Comparison of ENCODE assay signal across 8 mouse cellular contexts in the genomic region with DNA sequence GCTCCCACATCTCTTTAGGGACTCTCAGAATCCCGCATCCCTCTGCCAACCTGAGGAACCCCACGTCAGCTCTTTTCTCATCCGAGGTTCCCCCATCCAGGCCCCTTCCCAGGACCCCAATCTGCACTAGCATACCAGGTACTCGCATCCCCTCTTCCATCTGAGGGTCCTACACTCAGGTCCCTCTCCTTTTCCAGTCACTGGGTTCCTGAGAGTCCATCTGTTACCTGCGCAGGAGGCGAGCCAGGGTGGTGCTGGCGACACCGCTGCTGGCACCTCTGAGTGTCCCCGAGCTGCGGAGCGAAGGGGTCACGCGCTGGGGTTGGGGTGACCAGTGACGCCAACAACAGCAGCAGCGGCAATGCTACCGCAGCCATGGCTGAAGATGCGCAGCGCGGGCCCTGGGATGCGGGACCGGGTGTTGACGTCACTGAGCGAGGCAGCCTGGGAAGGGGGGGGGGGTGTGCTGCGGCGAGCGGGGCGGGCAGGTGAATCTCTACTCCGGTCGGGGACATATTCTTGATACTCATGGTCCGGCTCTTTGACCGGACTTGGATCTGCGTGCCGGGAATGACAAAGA. TPM values are rescaled to one million over a fixed set of nuclear protein-coding genes. Genes with fewer than 3 reads are reported as not detected.
DNase-seq lines count a peak whose midpoint lies in the region; ATAC-seq and TF ChIP-seq lines count a peak whose summit lies in the region.

A gene (minus strand): TSS at position 418 of the 580 bp plus-strand sequence.

- peak within 1 kb of the TSS; percentile 31 for H3K4me3 ChIP-seq in kidney, embryonic 14.5 days (ENCODE audit: low read length)
- peak within 1 kb of the TSS; percentile 69 for H3K4me3 ChIP-seq in forebrain, embryonic 16.5 days (replicated peaks; ENCODE audit: low read length)
- peak within 1 kb of the TSS; percentile 89 for H3K4me3 ChIP-seq in olfactory bulb, adult 2 months (ENCODE audit: insufficient read depth, low read depth, low read length)

- no peaks in the 10 kb centered on the region for H3K9me3 ChIP-seq in kidney, embryonic 14.5 days (ENCODE audit: control insufficient read depth, low read length)
- no peaks in the 10 kb centered on the region for H3K9me3 ChIP-seq in forebrain, embryonic 16.5 days (ENCODE audit: control insufficient read depth, low read length)

- ATAC-seq in kidney, embryonic 14.5 days (ENCODE audit: low FRiP score, low TSS enrichment), result no peak
- ATAC-seq in forebrain, embryonic 16.5 days, result peak; percentile 70
- no peak for ATAC-seq in megakaryocyte progenitor cell, adult 5-6 weeks (replicated peaks; ENCODE audit: poor library complexity)

- intact Hi-C loops in left cerebral cortex, postnatal 4 days (cut with DNase I), result no loop called here

- H3K27ac ChIP-seq in kidney, embryonic 14.5 days (ENCODE audit: low read depth, low read length), result peak within 1 kb of the TSS; percentile 59; the same call in 1 of the 2 replicates
- no peak within 1 kb of the TSS for H3K27ac ChIP-seq in forebrain, embryonic 16.5 days (ENCODE audit: low read length)
- H3K27ac ChIP-seq in olfactory bulb, adult 2 months (ENCODE audit: insufficient read depth, low read depth, low read length), result peak within 1 kb of the TSS; percentile 54

- peak within 1 kb of the TSS; percentile 8; the same call in 1 of the 2 replicates for H3K9ac ChIP-seq in kidney, embryonic 14.5 days (ENCODE audit: low read depth, low read length)
- peak within 1 kb of the TSS; percentile 88 for H3K9ac ChIP-seq in forebrain, embryonic 16.5 days (replicated peaks; ENCODE audit: low read depth, low read length)

- TF ChIP-seq CTCF in olfactory bulb, adult 2 months (IDR thresholded peaks at IDR 0.05; ENCODE audit: insufficient read depth, low read depth, low read length), result no peak

- WGBS in kidney, embryonic 14.5 days, result 4% methylated on average over 30 of the region's 33 CpGs
- 2% methylated on average over 33 of the region's 33 CpGs for WGBS in forebrain, embryonic 16.5 days
- WGBS in olfactory bulb, adult 2 months, result 7% methylated on average over 33 of the region's 33 CpGs

- TF ChIP-seq POLR2A in olfactory bulb, adult 2 months (IDR thresholded peaks at IDR 0.05; ENCODE audit: insufficient read depth, low read depth, low read length), result peak; percentile 31; the same call in 1 of the 2 replicates

- no peak for DNase-seq in kidney, postnatal 25 days
- peak; percentile 79 for DNase-seq in cerebellum, adult 11-12 months
- DNase-seq in left cerebral cortex, postnatal 4 days, result no peak
- DNase-seq in lung, postnatal 10 days, result no peak

- peak within 1 kb of the TSS; percentile 47 for H3K4me2 ChIP-seq in kidney, embryonic 14.5 days (replicated peaks; ENCODE audit: low read depth, low read length)
- H3K4me2 ChIP-seq in forebrain, embryonic 16.5 days (ENCODE audit: low read length), result peak within 1 kb of the TSS; percentile 84

- H3K36me3 ChIP-seq in kidney, embryonic 14.5 days (ENCODE audit: control insufficient read depth, insufficient read depth, low read length), result no peaks in the 10 kb centered on the region
- H3K36me3 ChIP-seq in forebrain, embryonic 16.5 days (ENCODE audit: control insufficient read depth, insufficient read depth), result no peaks in the 10 kb centered on the region

- peaks cover 23% of the 10 kb centered on the region for H3K4me1 ChIP-seq in kidney, embryonic 14.5 days (ENCODE audit: control insufficient read depth, insufficient read depth, low read length)
- peaks cover 23% of the 10 kb centered on the region for H3K4me1 ChIP-seq in forebrain, embryonic 16.5 days (replicated peaks; ENCODE audit: control insufficient read depth, insufficient read depth, low read length)
- peaks cover 33% of the 10 kb centered on the region for H3K4me1 ChIP-seq in olfactory bulb, adult 2 months (ENCODE audit: control insufficient read depth, insufficient read depth, low read length)

- peaks cover 86% of the 10 kb centered on the region for H3K27me3 ChIP-seq in kidney, embryonic 14.5 days (ENCODE audit: control insufficient read depth, insufficient read depth, low read length)
- H3K27me3 ChIP-seq in forebrain, embryonic 16.5 days (replicated peaks; ENCODE audit: control insufficient read depth, insufficient read depth, low read length), result peaks cover 63% of the 10 kb centered on the region

RNA-seq across cellular contexts. Expression of the gene that starts here (rescaled TPM):
- polyA plus RNA-seq in kidney, embryonic 14.5 days (2014; fragmentation: Nextera tagmentation; extraction: Ambion mirVana), result 8.5 and 12.4 TPM in 2 replicates
- 74.9 and 90.8 TPM in 2 replicates for polyA plus RNA-seq in forebrain, embryonic 16.5 days (2015; fragmentation: Nextera tagmentation; extraction: Ambion mirVana)
- total RNA-seq in left cerebral cortex, postnatal 4 days (2021), result 10 to 100 TPM; 65.7 to 80.3 TPM
- polyA plus RNA-seq in olfactory bulb, adult 2 months (2012; ENCODE audit: insufficient read depth, insufficient read length, low replicate concordance, missing spikeins), result not detected in 2 replicates
- total RNA-seq in megakaryocyte progenitor cell, adult 5-6 weeks (2015), result not detected in 2 replicates
- not detected in 2 replicates for total RNA-seq in megakaryocyte progenitor cell, adult 5-6 weeks (2017)

Comparison
In these comparisons a context has a peak if more than half of its experiments do, and no peak if none do; other contexts are left out.
1. RNA of the gene that starts here (total RNA-seq): 65.7 to 80.3 TPM in left cerebral cortex, postnatal 4 days; not detected in megakaryocyte progenitor cell, adult 5-6 weeks; every median in the first group is over 10 times any median in the second.
2. H3K4me3 ChIP-seq: peak in every context shown above with its lines; median percentile 89 in olfactory bulb, adult 2 months; 69 in forebrain, embryonic 16.5 days; 31 in kidney, embryonic 14.5 days.